9 mouse cellular contexts compared by ENCODE assay signal in the genomic region with DNA sequence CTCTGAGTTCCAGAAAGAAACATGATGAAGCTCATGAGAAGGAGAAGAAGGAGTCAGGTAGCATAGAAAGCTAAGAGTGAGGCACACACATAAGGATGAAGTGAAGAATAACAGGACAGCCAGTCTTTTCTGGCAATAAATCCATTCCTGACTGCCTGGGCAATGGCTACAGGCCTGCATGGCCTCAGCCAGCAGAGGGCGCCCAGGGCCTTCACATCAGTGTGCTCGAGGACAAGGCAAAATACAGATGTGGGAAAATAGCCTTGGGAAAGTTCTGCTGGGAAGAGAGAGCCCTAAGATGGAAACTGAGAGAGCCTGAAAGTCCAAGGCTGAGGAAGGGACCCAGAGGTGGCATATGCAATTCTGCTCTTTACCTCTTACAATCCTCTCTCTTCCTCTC. TPM values are rescaled to one million over a fixed set of nuclear protein-coding genes. Genes with fewer than 3 reads are reported as not detected.
DNase-seq lines count a peak whose midpoint lies in the region; ATAC-seq and TF ChIP-seq lines count a peak whose summit lies in the region.
"Had no signal": no experiment of that assay in that cellular context is flagged by ENCODE, and none has a peak within 500 bp of the region (broad histone marks: within the 10 kb centered on the region; RNA-seq: fewer than 3 reads in every experiment).

No protein-coding gene starts in this region.

- no peak overlapping the region for H3K4me2 ChIP-seq in hindbrain, embryonic 12.5 days (replicated peaks)
- H3K4me2 ChIP-seq in lung, postnatal 0 days (replicated peaks; ENCODE audit: low read depth, low read length) = no peak overlapping the region
- H3K4me2 ChIP-seq: heart, embryonic 15.5 days had no signal

- 6% methylated on average over 2 of the region's 2 CpGs for WGBS in cerebellum, adult 2 months
- WGBS in hindbrain, embryonic 12.5 days = 0% methylated on average over 2 of the region's 2 CpGs
- 0% methylated on average over 2 of the region's 2 CpGs for WGBS in lung, postnatal 0 days

- no peaks in the 10 kb centered on the region for H3K9me3 ChIP-seq in hindbrain, embryonic 12.5 days (replicated peaks)
- H3K9me3 ChIP-seq in lung, postnatal 0 days (ENCODE audit: low read length) = no peaks in the 10 kb centered on the region
- H3K9me3 ChIP-seq: heart, embryonic 15.5 days had no signal

- TF ChIP-seq EP300 in lung, postnatal 0 days (IDR thresholded peaks at IDR 0.05) = no peak

- no peak overlapping the region for H3K27ac ChIP-seq in cerebellum, adult 2 months (ENCODE audit: insufficient read depth, low read length)
- no peak overlapping the region for H3K27ac ChIP-seq in hindbrain, embryonic 12.5 days
- H3K27ac ChIP-seq in lung, postnatal 0 days (ENCODE audit: low read length) = no peak overlapping the region
- H3K27ac ChIP-seq: heart, embryonic 15.5 days had no signal

- TF ChIP-seq CTCF in cerebellum, adult 2 months (IDR thresholded peaks at IDR 0.05; ENCODE audit: borderline replicate concordance, insufficient read depth, low read depth, low read length) = peak; percentile 96
- peak; percentile 93 for TF ChIP-seq CTCF in lung, postnatal 0 days (IDR thresholded peaks at IDR 0.05)

- DNase-seq in NIH3T3 (ENCODE audit: low read depth) = peak; percentile 93
- peak; percentile 78 to 82 for DNase-seq in cerebellum, adult 2 months
- peak; percentile 80 for DNase-seq in forelimb bud, embryonic 11.5 days (ENCODE audit: low read depth, low spot score)
- DNase-seq in layer of hippocampus, adult 9-10 months (ENCODE audit: low spot score) = peak; percentile 66
- DNase-seq in lung, postnatal 0 days (ENCODE audit: low spot score) = peak; percentile 77
- peak; percentile 46 for DNase-seq in retina, postnatal 7 days (ENCODE audit: low read depth, low spot score)

- H3K27me3 ChIP-seq in cerebellum, adult 2 months (ENCODE audit: control insufficient read depth, insufficient read depth, low read length) = no peaks in the 10 kb centered on the region
- no peaks in the 10 kb centered on the region for H3K27me3 ChIP-seq in hindbrain, embryonic 12.5 days
- H3K27me3 ChIP-seq in lung, postnatal 0 days (replicated peaks; ENCODE audit: insufficient read depth, low read length) = no peaks in the 10 kb centered on the region
- H3K27me3 ChIP-seq: heart, embryonic 15.5 days had no signal

- no peak overlapping the region for H3K9ac ChIP-seq in hindbrain, embryonic 12.5 days
- no peak overlapping the region for H3K9ac ChIP-seq in lung, postnatal 0 days (replicated peaks; ENCODE audit: low read depth)
- H3K9ac ChIP-seq: heart, embryonic 15.5 days had no signal

- no peaks in the 10 kb centered on the region for H3K36me3 ChIP-seq in hindbrain, embryonic 12.5 days
- no peaks in the 10 kb centered on the region for H3K36me3 ChIP-seq in lung, postnatal 0 days (ENCODE audit: insufficient read depth, low read length)
- H3K36me3 ChIP-seq: heart, embryonic 15.5 days had no signal

- peaks cover 9% of the 10 kb centered on the region; the same call in 1 of the 2 replicates for H3K4me1 ChIP-seq in cerebellum, adult 2 months (ENCODE audit: control insufficient read depth, insufficient read depth, low read length)
- no peaks in the 10 kb centered on the region for H3K4me1 ChIP-seq in hindbrain, embryonic 12.5 days
- no peaks in the 10 kb centered on the region for H3K4me1 ChIP-seq in lung, postnatal 0 days (ENCODE audit: insufficient read depth, low read depth, low read length)

- peak; percentile 84 for ATAC-seq in hindbrain, embryonic 12.5 days (ENCODE audit: low FRiP score)
- peak; percentile 46; the same call in 1 of the 2 replicates for ATAC-seq in lung, postnatal 0 days
- no peak for ATAC-seq in megakaryocyte, adult 5-6 weeks (ENCODE audit: poor library complexity, severe bottlenecking)

- no peak overlapping the region for H3K4me3 ChIP-seq in cerebellum, adult 2 months (replicated peaks; ENCODE audit: insufficient read depth, low read depth, low read length)
- H3K4me3 ChIP-seq in hindbrain, embryonic 12.5 days = no peak overlapping the region
- no peak overlapping the region for H3K4me3 ChIP-seq in lung, postnatal 0 days (ENCODE audit: low read depth, low read length)
- H3K4me3 ChIP-seq: heart, embryonic 15.5 days had no signal

- no peak for TF ChIP-seq POLR2A in cerebellum, adult 2 months (IDR thresholded peaks at IDR 0.05; ENCODE audit: borderline replicate concordance, insufficient read depth, low read length)

RNA-seq across cellular contexts. Expression of a gene that starts 49.9 kb away (rescaled TPM):
- 119 and 126 TPM in 2 replicates for polyA plus RNA-seq in cerebellum, adult 2 months (2012; rRNA removed)
- 86.1 and 92.1 TPM in 2 replicates for polyA plus RNA-seq in hindbrain, embryonic 12.5 days (2016; fragmentation: Nextera tagmentation; extraction: Ambion mirVana)
- polyA plus RNA-seq in lung, postnatal 0 days (2015; fragmentation: Nextera tagmentation; extraction: Ambion mirVana) = 11.9 and 12.9 TPM in 2 replicates
- total RNA-seq in megakaryocyte, adult 5-6 weeks (2015) = 1.3 and 2.3 TPM in 2 replicates
- total RNA-seq in megakaryocyte, adult 5-6 weeks (2017) = 2.6 and 3.0 TPM in 2 replicates
